Mouse (Mus musculus): ENCODE data around the gene Lpar1.

The Lpar1 gene

DNA sequence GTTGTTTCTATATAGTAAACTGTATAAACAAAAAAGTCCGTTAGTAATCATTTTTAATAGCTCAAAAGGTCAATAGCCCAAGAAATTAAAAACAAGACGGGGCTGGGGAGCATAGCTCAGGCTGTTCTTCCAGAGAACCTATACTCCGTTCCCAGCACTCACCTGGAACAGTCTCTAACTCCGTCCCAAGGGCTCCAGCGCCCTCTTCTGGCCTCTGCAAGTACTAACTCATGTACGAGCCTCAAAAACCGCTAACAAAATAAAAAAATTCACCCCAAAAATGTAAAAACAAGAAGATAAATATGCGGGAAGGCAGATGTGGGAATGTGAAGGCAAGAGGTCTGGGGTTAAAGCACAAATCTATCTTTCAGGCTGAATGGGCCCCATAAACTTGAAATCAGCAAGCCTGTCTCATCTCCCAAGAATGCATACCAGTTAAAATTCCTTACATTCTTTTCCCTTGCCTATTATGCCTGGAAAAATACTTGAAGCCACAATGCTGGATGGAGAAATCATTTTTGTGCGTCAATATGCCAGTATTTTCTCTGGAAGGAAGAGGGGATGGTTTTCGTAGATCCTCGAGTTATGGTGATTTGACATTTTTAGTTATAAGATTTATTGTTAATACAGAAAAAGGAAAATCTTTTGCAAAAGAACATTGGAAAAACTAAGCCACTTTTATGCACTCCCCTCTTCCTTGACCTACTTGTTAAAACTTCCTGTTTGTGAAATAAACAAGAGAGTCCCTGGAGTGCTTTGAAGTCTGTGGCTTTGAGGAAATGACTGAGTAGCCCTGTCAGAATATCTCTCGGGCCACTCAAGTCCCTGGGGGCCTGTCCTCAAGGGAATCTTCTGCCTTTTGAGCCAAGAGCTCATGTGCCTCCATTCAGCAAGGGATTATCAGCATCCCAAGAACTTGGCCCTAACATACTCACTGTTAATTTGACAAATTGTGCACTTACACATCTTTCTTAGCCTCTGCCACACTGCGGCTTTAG is 140.2 kb downstream of the Lpar1 start:
- in situ Hi-C loops (cut with MboI; ENCODE audit: low pct_unique_long_range_greater_than_20kb in 1 of 2, low sequenced_read_pairs in 2 of 2, unreplicated experiment in 1 of 2): no loop called here

DNA sequence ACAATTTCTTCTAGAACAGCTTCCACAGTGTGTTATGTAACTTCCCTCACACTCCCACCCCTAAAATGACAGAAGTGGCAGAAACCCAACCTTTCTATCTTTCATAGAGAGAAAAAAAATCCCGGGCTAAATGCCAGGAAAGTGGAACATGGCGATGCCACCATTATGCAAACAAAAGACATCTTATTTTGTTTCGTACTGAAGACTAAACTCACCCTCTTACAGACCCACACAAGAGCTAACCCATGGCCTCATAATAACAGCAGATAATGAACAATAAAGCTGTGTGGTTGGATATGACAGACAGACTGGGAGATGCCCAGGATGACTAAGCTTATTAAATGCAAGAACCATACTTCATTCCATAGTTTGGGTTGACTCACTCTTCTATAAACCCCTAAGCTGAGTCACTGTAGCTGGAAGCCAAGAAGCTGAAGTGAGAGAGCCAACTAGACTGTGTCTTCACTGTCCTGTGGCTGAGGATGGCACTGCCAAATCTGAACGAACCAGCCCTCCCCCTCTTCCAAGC is 151.7 kb downstream of the Lpar1 start:
- in situ Hi-C loops (cut with MboI; ENCODE audit: low pct_unique_long_range_greater_than_20kb in 1 of 2, low sequenced_read_pairs in 2 of 2, unreplicated experiment in 1 of 2): no loop called here

DNA sequence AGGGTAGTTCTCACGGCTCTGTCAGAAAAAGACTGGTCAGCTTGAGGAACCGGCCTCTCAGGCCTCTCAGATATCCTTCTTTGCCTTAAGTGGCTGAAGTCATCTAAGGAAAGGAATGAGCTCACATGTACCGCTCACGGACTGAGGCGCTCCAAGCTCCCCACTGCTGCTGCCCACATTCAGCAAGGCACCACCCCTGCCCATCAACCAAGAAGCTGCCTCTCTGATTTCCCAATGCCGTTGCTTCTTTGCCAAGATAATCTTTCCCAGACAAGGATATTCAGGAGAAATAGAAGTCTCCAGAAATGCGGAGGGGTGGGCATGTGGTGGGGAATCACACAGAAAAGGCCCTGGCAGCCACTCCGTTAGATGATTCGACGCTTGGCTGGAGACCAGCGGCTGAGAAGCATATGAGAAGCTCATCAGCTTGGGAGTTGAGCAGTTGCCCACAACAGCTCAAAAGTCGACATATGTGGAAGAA is 152.8 kb downstream of the Lpar1 start:
- in situ Hi-C loops (cut with MboI; ENCODE audit: low pct_unique_long_range_greater_than_20kb in 1 of 2, low sequenced_read_pairs in 2 of 2, unreplicated experiment in 1 of 2): no loop called here

All from mouse embryonic stem cell (cell line).